ENCODE assay signal across 8 mouse cellular contexts in the genomic region with DNA sequence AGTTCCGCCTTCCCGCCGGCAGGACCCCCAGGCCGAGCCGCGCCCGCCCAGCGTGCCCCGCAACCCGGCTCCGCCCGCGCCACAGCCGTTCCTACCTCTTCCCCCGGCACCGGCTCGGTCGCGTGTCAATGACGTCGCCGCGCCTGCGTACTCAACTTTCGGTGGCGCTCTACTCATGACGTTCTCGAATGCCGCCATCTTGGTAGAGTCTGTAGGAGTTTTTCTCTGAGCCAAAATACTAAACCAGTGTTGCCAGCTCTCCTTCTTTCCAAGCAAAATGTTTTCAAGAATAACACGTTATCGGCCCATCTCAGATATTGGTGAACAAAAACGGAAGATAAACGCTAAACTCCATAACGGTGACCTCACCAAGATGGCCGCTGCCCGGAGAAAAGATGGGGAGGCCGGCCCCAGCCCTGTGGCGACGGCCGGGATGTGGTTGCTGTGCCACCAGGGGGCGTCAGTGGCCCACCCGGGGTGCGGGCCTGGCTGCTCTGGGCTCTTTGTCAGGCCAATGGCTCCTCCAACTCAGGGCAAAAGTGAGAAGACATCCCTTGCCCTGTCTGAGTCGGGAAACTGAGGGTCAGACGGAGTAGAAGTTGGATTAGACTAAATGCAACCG. TPM values are rescaled to one million over a fixed set of nuclear protein-coding genes. Genes with fewer than 3 reads are reported as not detected.
DNase-seq lines count a peak whose midpoint lies in the region; ATAC-seq and TF ChIP-seq lines count a peak whose summit lies in the region.

A gene (minus strand): TSS at position 572 of the 622 bp plus-strand sequence.

- intact Hi-C loops in heart, postnatal 36 days (cut with DNase I): loop anchor here (1.0 kb wide), 2 partner anchors 20 to 24 kb away; a partner anchor contains a TSS

- peak; percentile 99 for TF ChIP-seq CTCF in layer of hippocampus, adult 2 months (conservative IDR thresholded peaks at IDR 0.05)
- peak; percentile 95 for TF ChIP-seq CTCF in lung, embryonic 14.5 days (IDR thresholded peaks at IDR 0.05; ENCODE audit: low read depth)
- TF ChIP-seq CTCF in olfactory bulb, adult 2 months (IDR thresholded peaks at IDR 0.05; ENCODE audit: insufficient read depth, low read depth, low read length): peak; percentile 96
- TF ChIP-seq CTCF in thymus, adult 2 months (IDR thresholded peaks at IDR 0.05; ENCODE audit: borderline replicate concordance, control insufficient read depth, extremely low read depth, insufficient read depth, low read length, poor library complexity): peak; percentile 95

- ATAC-seq in forebrain, embryonic 16.5 days: peak; percentile 85
- ATAC-seq in lung, embryonic 14.5 days (ENCODE audit: insufficient read depth): peak; percentile 90

- under 1% methylated on average over 45 of the region's 46 CpGs for WGBS in forebrain, embryonic 16.5 days
- 1% methylated on average over 46 of the region's 46 CpGs for WGBS in lung, embryonic 14.5 days
- WGBS in olfactory bulb, adult 2 months: 1% methylated on average over 46 of the region's 46 CpGs
- 2% methylated on average over 46 of the region's 46 CpGs for WGBS in thymus, adult 2 months

- H3K9ac ChIP-seq in forebrain, embryonic 16.5 days (replicated peaks; ENCODE audit: low read depth, low read length): peak within 1 kb of the TSS; percentile 80
- H3K9ac ChIP-seq in lung, embryonic 14.5 days: peak within 1 kb of the TSS; percentile 83

- H3K4me3 ChIP-seq in forebrain, embryonic 16.5 days (replicated peaks; ENCODE audit: low read length): peak within 1 kb of the TSS; percentile 92
- peak within 1 kb of the TSS; percentile 71 for H3K4me3 ChIP-seq in layer of hippocampus, adult 2 months
- H3K4me3 ChIP-seq in lung, embryonic 14.5 days (ENCODE audit: low read depth, low read length): peak within 1 kb of the TSS; percentile 92
- H3K4me3 ChIP-seq in olfactory bulb, adult 2 months (ENCODE audit: insufficient read depth, low read depth, low read length): peak within 1 kb of the TSS; percentile 95
- peak within 1 kb of the TSS; percentile 63 for H3K4me3 ChIP-seq in thymus, adult 2 months (ENCODE audit: control insufficient read depth, insufficient read depth, low read length)

- H3K36me3 ChIP-seq in forebrain, embryonic 16.5 days (ENCODE audit: control insufficient read depth, insufficient read depth): no peaks in the 10 kb centered on the region
- H3K36me3 ChIP-seq in lung, embryonic 14.5 days (ENCODE audit: insufficient read depth): 0 out of 2 replicates have a peak, but pooled peaks cover 4% of the 10 kb centered on the region
- H3K36me3 ChIP-seq in thymus, adult 2 months (ENCODE audit: control insufficient read depth, insufficient read depth, low read length): no peaks in the 10 kb centered on the region

- H3K4me1 ChIP-seq in forebrain, embryonic 16.5 days (replicated peaks; ENCODE audit: control insufficient read depth, insufficient read depth, low read length): peaks cover 25% of the 10 kb centered on the region
- peaks cover 5% of the 10 kb centered on the region; the same call in 1 of the 2 replicates for H3K4me1 ChIP-seq in lung, embryonic 14.5 days (ENCODE audit: insufficient read depth)
- peaks cover 30% of the 10 kb centered on the region for H3K4me1 ChIP-seq in olfactory bulb, adult 2 months (ENCODE audit: control insufficient read depth, insufficient read depth, low read length)
- peaks cover 16% of the 10 kb centered on the region for H3K4me1 ChIP-seq in thymus, adult 2 months (replicated peaks; ENCODE audit: control insufficient read depth, insufficient read depth, low read length)

- H3K27me3 ChIP-seq in forebrain, embryonic 16.5 days (replicated peaks; ENCODE audit: control insufficient read depth, insufficient read depth, low read length): no peaks in the 10 kb centered on the region
- H3K27me3 ChIP-seq in lung, embryonic 14.5 days (ENCODE audit: insufficient read depth, low read length): no peaks in the 10 kb centered on the region
- H3K27me3 ChIP-seq in thymus, adult 2 months (ENCODE audit: control insufficient read depth, insufficient read depth, low read length): no peaks in the 10 kb centered on the region

- no peaks in the 10 kb centered on the region for H3K9me3 ChIP-seq in forebrain, embryonic 16.5 days (ENCODE audit: control insufficient read depth, low read length)
- H3K9me3 ChIP-seq in lung, embryonic 14.5 days (ENCODE audit: low read depth, low read length): no peaks in the 10 kb centered on the region

- peak within 1 kb of the TSS; percentile 92 for H3K27ac ChIP-seq in forebrain, embryonic 16.5 days (ENCODE audit: low read length)
- H3K27ac ChIP-seq in layer of hippocampus, adult 2 months: peak within 1 kb of the TSS; percentile 96
- peak within 1 kb of the TSS; percentile 88 for H3K27ac ChIP-seq in lung, embryonic 14.5 days (ENCODE audit: low read depth)
- H3K27ac ChIP-seq in olfactory bulb, adult 2 months (ENCODE audit: insufficient read depth, low read depth, low read length): peak within 1 kb of the TSS; percentile 98
- H3K27ac ChIP-seq in thymus, adult 2 months (ENCODE audit: control insufficient read depth, insufficient read depth, low read length): no peak within 1 kb of the TSS

- peak within 1 kb of the TSS; percentile 64 for H3K4me2 ChIP-seq in forebrain, embryonic 16.5 days (ENCODE audit: low read length)
- H3K4me2 ChIP-seq in lung, embryonic 14.5 days: peak within 1 kb of the TSS; percentile 83

- peak; percentile 96 for DNase-seq in ES-CJ7 (ENCODE audit: low read depth, low spot score)
- DNase-seq in cerebellum, adult 11-12 months: peak; percentile 95
- DNase-seq in heart, postnatal 36 days: peak; percentile 97
- DNase-seq in layer of hippocampus, adult 2 months (ENCODE audit: low spot score in 2 of 2): peak; percentile 93 to 97
- DNase-seq in lung, embryonic 14.5 days: peak; percentile 98
- DNase-seq in thymus, adult 2 months: peak; percentile 91

- no peak; the same call in none of the 2 replicates for TF ChIP-seq POLR2A in olfactory bulb, adult 2 months (IDR thresholded peaks at IDR 0.05; ENCODE audit: insufficient read depth, low read depth, low read length)
- no peak for TF ChIP-seq POLR2A in thymus, adult 2 months (IDR thresholded peaks at IDR 0.05; ENCODE audit: control insufficient read depth, extremely low read depth, insufficient read depth, low read length, poor library complexity)

RNA-seq across cellular contexts. Expression of the gene that starts here (rescaled TPM):
- 152 and 167 TPM in 2 replicates for polyA plus RNA-seq in forebrain, embryonic 16.5 days (2015; fragmentation: Nextera tagmentation; extraction: Ambion mirVana)
- total RNA-seq in heart, postnatal 36 days (2021): 10 to 100 TPM; 45.2 to 49.4 TPM
- total RNA-seq in layer of hippocampus, adult 2 months (2021): 10 to 100 TPM; 82.2 to 88.9 TPM
- 121 and 125 TPM in 2 replicates for polyA plus RNA-seq in lung, embryonic 14.5 days (2014; fragmentation: Nextera tagmentation; extraction: Ambion mirVana)
- not detected in 2 replicates for polyA plus RNA-seq in olfactory bulb, adult 2 months (2012; ENCODE audit: insufficient read depth, insufficient read length, low replicate concordance, missing spikeins)
- 51.8 and 53.4 TPM in 2 replicates for polyA plus RNA-seq in thymus, adult 2 months (2012; rRNA removed)
